Mouse (Mus musculus): ENCODE results near the gene Serpinf1. TPM values are rescaled to one million over a fixed set of nuclear protein-coding genes. Genes with fewer than 3 reads are reported as not detected.

The Serpinf1 gene
- polyA plus RNA-seq, 1 experiment from 2014 or later: 42.6 TPM

- Histone ChIP-seq H3K4me2 (peak within 1 kb of the TSS; percentile 100), H3K4me3 (peak within 1 kb of the TSS; percentile 80), H3K27ac (replicated peaks) (peak within 1 kb of the TSS; percentile 67), H3K36me3 (peaks cover 5% of the 10 kb centered on the region), H3K9me3 (no peaks in the 10 kb centered on the region), H3K27me3 (no peaks in the 10 kb centered on the region), H3K9ac (peak within 1 kb of the TSS; percentile 72), H3K4me1 (replicated peaks) (peaks cover 31% of the 10 kb centered on the region)
- ATAC-seq (ENCODE audit: low FRiP score, low read depth): peak; percentile 94
- 3% methylated on average over 56 of the region's 56 CpGs for WGBS
These were observed 31.8 kb upstream of the Serpinf1 start, which contains the start of gene Wdr81 for GRCm38 (mm10) chr11:75453991-75454930. Gene Wdr81 (minus strand): TSS chr11:75454717.

- Histone ChIP-seq H3K27ac (replicated peaks) (no peak overlapping the region), H3K9ac (no peak overlapping the region), H3K4me3 (no peak overlapping the region; the same call in 1 of the 2 replicates), H3K27me3 (no peaks in the 10 kb centered on the region), H3K36me3 (peaks cover 15% of the 10 kb centered on the region), H3K9me3 (no peaks in the 10 kb centered on the region), H3K4me2 (peak overlapping the region; percentile 100; the same call in 1 of the 2 replicates), H3K4me1 (replicated peaks) (peaks cover 31% of the 10 kb centered on the region)
- 95% methylated on average over 31 of the region's 31 CpGs for WGBS
- no peak for ATAC-seq (ENCODE audit: low FRiP score, low read depth)
These were observed 30.5 kb upstream of the Serpinf1 start for GRCm38 (mm10) chr11:75452812-75453557.

- Histone ChIP-seq H3K9ac (no peak overlapping the region), H3K9me3 (no peaks in the 10 kb centered on the region), H3K4me2 (no peak overlapping the region), H3K27me3 (no peaks in the 10 kb centered on the region), H3K27ac (replicated peaks) (no peak overlapping the region), H3K4me3 (no peak overlapping the region), H3K4me1 (replicated peaks) (peaks cover 31% of the 10 kb centered on the region), H3K36me3 (peaks cover 22% of the 10 kb centered on the region)
- ATAC-seq (ENCODE audit: low FRiP score, low read depth): no peak
- 95% methylated on average over 8 of the region's 8 CpGs for WGBS
These were observed 29.6 kb upstream of the Serpinf1 start for GRCm38 (mm10) chr11:75452081-75452480.

GRCm38 (mm10) chr11:75450936-75451335 is 28.4 kb upstream of the Serpinf1 start:
- Histone ChIP-seq H3K4me3 (no peak overlapping the region), H3K4me1 (replicated peaks) (peaks cover 31% of the 10 kb centered on the region), H3K27ac (replicated peaks) (no peak overlapping the region), H3K9ac (no peak overlapping the region), H3K4me2 (no peak overlapping the region), H3K36me3 (peaks cover 22% of the 10 kb centered on the region), H3K9me3 (no peaks in the 10 kb centered on the region), H3K27me3 (no peaks in the 10 kb centered on the region)
- ATAC-seq (ENCODE audit: low FRiP score, low read depth): no peak
- 89% methylated on average over 15 of the region's 15 CpGs for WGBS

GRCm38 (mm10) chr11:75450304-75450908 is 27.9 kb upstream of the Serpinf1 start:
- WGBS: 86% methylated on average over 8 of the region's 8 CpGs
- Histone ChIP-seq H3K4me2 (no peak overlapping the region), H3K4me1 (replicated peaks) (peaks cover 31% of the 10 kb centered on the region), H3K36me3 (peaks cover 25% of the 10 kb centered on the region), H3K4me3 (no peak overlapping the region), H3K9ac (no peak overlapping the region), H3K27me3 (no peaks in the 10 kb centered on the region), H3K27ac (replicated peaks) (no peak overlapping the region), H3K9me3 (no peaks in the 10 kb centered on the region)
- no peak for ATAC-seq (ENCODE audit: low FRiP score, low read depth)

- WGBS: 68% methylated on average over 7 of the region's 7 CpGs
- Histone ChIP-seq H3K4me3 (no peak overlapping the region), H3K4me1 (replicated peaks) (peaks cover 25% of the 10 kb centered on the region), H3K9me3 (no peaks in the 10 kb centered on the region), H3K36me3 (peaks cover 30% of the 10 kb centered on the region), H3K9ac (no peak overlapping the region), H3K4me2 (no peak overlapping the region), H3K27ac (replicated peaks) (no peak overlapping the region), H3K27me3 (no peaks in the 10 kb centered on the region)
- ATAC-seq (ENCODE audit: low FRiP score, low read depth): no peak
These were observed 27.2 kb upstream of the Serpinf1 start for GRCm38 (mm10) chr11:75449695-75450094.

- H3K36me3 ChIP-seq: peaks cover 36% of the 10 kb centered on the region
- no peak for ATAC-seq (ENCODE audit: low FRiP score, low read depth)
- 84% methylated on average over 3 of the region's 3 CpGs for WGBS
These were observed 26.1 kb upstream of the Serpinf1 start for GRCm38 (mm10) chr11:75448575-75448974.

GRCm38 (mm10) chr11:75443711-75444110 is 21.2 kb upstream of the Serpinf1 start:
- no peaks in the 10 kb centered on the region for H3K9me3 ChIP-seq
- no peaks in the 10 kb centered on the region for H3K27me3 ChIP-seq
- H3K36me3 ChIP-seq: peaks cover 36% of the 10 kb centered on the region
- ATAC-seq (ENCODE audit: low FRiP score, low read depth): no peak
- no peak overlapping the region for H3K4me2 ChIP-seq
- H3K4me1 ChIP-seq (replicated peaks): no peaks in the 10 kb centered on the region
- no peak overlapping the region for H3K4me3 ChIP-seq
- H3K9ac ChIP-seq: no peak overlapping the region
- H3K27ac ChIP-seq (replicated peaks): no peak overlapping the region
- 33% methylated on average over 8 of the region's 8 CpGs for WGBS

More at GRCm38 (mm10) chr11:75448575-75448974, 26.1 kb upstream of the Serpinf1 start:
- H3K9me3 ChIP-seq: no peaks in the 10 kb centered on the region
- H3K27me3 ChIP-seq: no peaks in the 10 kb centered on the region
- H3K4me2 ChIP-seq: no peak overlapping the region
- peaks cover 18% of the 10 kb centered on the region for H3K4me1 ChIP-seq (replicated peaks)
- H3K4me3 ChIP-seq: no peak overlapping the region
- no peak overlapping the region for H3K9ac ChIP-seq
- H3K27ac ChIP-seq (replicated peaks): no peak overlapping the region

GRCm38 (mm10) chr11:75441601-75442000 is 19.1 kb upstream of the Serpinf1 start:
- Histone ChIP-seq H3K9ac (no peak overlapping the region), H3K27ac (replicated peaks) (no peak overlapping the region), H3K36me3 (peaks cover 23% of the 10 kb centered on the region; the same call in 1 of the 2 replicates), H3K4me2 (no peak overlapping the region), H3K4me3 (no peak overlapping the region), H3K4me1 (replicated peaks) (no peaks in the 10 kb centered on the region), H3K27me3 (no peaks in the 10 kb centered on the region), H3K9me3 (no peaks in the 10 kb centered on the region)
- WGBS: 62% methylated on average over 16 of the region's 16 CpGs
- no peak for ATAC-seq (ENCODE audit: low FRiP score, low read depth)

GRCm38 (mm10) chr11:75441034-75441433 is 18.5 kb upstream of the Serpinf1 start:
- Histone ChIP-seq H3K9me3 (no peaks in the 10 kb centered on the region), H3K4me2 (no peak overlapping the region), H3K27ac (replicated peaks) (no peak overlapping the region), H3K27me3 (no peaks in the 10 kb centered on the region), H3K36me3 (peaks cover 23% of the 10 kb centered on the region; the same call in 1 of the 2 replicates), H3K4me1 (replicated peaks) (no peaks in the 10 kb centered on the region), H3K4me3 (no peak overlapping the region), H3K9ac (no peak overlapping the region)
- ATAC-seq (ENCODE audit: low FRiP score, low read depth): no peak
- 89% methylated on average over 7 of the region's 7 CpGs for WGBS

GRCm38 (mm10) chr11:75439951-75440350 is 17.4 kb upstream of the Serpinf1 start:
- H3K4me2 ChIP-seq: no peak overlapping the region
- H3K9me3 ChIP-seq: no peaks in the 10 kb centered on the region
- H3K36me3 ChIP-seq: peaks cover 16% of the 10 kb centered on the region; the same call in 1 of the 2 replicates
- no peaks in the 10 kb centered on the region for H3K4me1 ChIP-seq (replicated peaks)
- ATAC-seq (ENCODE audit: low FRiP score, low read depth): no peak
- H3K27me3 ChIP-seq: no peaks in the 10 kb centered on the region
- WGBS: 87% methylated on average over 3 of the region's 3 CpGs
- no peak overlapping the region for H3K27ac ChIP-seq (replicated peaks)
- H3K9ac ChIP-seq: no peak overlapping the region
- H3K4me3 ChIP-seq: no peak overlapping the region

Measured in hindbrain, embryonic 15.5 days (tissue).